Mouse (Mus musculus): ENCODE results near the gene Cul7. TPM values are rescaled to one million over a fixed set of nuclear protein-coding genes. Genes with fewer than 3 reads are reported as not detected.

Cul7 gene
- polyA plus RNA-seq, 1 experiment from 2014 or later, result 41.1 TPM

DNA sequence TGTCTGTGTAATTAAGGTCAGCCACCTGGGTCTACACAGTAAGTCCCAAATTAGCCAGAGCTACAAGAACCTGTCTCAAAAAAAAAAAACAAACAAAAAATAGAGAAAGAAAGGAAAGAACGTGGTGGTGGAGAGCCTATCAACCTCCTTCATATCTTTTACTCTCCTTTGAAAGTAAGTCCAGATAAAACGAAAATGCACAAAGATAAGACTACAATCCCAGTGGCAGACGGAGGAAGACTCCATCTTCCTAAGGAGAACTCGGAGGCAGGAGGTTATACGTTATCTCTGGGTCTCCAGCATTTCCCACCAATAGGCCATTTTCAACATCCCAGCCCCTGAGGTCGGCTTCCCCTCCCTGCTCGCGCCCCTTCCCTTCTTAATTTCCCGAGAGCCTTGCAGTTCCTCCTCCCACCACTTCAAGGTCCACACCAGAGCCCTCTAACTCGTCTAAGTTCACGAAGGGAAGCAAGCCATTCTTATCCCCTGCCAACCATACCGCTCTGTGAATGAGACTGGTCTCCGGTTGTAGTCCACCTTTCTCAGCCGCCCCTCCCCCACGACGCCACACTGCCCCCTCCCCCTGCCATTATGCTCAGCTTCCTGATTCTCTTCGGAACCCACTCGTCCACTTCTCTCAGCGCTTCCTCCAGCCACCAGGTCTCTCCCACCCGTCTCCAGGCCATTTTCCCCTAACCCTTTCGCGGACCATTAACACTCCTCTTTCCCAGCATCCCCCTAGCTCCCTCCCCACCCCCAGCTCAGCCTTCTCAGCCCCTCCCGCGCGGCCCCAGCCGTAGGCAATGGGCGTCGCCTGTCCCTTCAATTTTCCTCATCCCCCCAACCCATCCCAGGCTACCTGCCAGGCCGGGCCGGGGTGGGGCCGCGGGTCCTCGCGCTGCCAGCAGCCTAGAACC lies 30.0 kb downstream of the Cul7 start:
- under 1% methylated on average over 34 of the region's 34 CpGs for WGBS
- H3K4me3 ChIP-seq (replicated peaks), result peak overlapping the region; percentile 89
- peak overlapping the region; percentile 76 for H3K9ac ChIP-seq
- no peak; the same call in none of the 2 replicates for ATAC-seq
- H3K4me2 ChIP-seq (replicated peaks), result peak overlapping the region; percentile 71
- H3K36me3 ChIP-seq, result peaks cover 42% of the 10 kb centered on the region
- no peaks in the 10 kb centered on the region for H3K9me3 ChIP-seq
- H3K27me3 ChIP-seq (replicated peaks), result no peaks in the 10 kb centered on the region
- peaks cover 25% of the 10 kb centered on the region for H3K4me1 ChIP-seq (replicated peaks)
- peak overlapping the region; percentile 93 for H3K27ac ChIP-seq

DNA sequence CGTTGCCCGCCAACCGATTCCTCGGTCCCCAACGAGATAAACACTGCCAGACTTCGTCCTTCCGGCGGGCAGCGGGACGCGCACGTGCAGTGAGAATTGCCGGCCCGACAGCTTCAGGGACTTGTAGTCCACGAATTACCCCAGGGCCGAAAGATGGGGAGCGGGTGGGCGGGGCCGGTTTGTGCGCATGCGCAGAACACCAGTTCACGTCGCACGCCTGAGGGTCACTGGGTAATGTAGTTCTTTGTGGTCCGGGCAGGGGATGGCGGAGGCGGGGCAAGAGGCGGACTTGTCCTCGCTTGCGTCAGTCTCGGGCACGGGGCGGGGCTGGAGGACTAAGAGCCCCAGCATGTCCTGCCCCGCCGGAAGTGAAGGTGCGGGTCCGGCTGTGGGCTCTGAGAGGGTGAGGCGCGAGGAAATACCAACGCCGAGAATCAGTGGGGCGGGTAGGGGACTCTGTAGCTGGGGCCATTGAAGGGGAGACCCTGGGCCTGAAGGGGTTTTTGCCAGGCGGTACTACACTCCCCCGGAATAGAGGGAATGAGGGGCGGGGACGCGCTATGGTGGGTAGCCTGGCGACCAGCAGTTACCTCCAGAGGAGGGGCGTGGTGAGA lies 30.7 kb downstream of the Cul7 start, which contains the start of gene Klhdc3:
Klhdc3 (minus strand) TSS at position 155 of the 614 bp plus-strand sequence.
- no peaks in the 10 kb centered on the region for H3K9me3 ChIP-seq
- peaks cover 23% of the 10 kb centered on the region for H3K4me1 ChIP-seq (replicated peaks)
- peak; percentile 99 for ATAC-seq
- under 1% methylated on average over 49 of the region's 49 CpGs for WGBS
- peak within 1 kb of the TSS; percentile 92 for H3K4me2 ChIP-seq (replicated peaks)
- H3K4me3 ChIP-seq (replicated peaks), result peak within 1 kb of the TSS; percentile 89
- H3K27ac ChIP-seq, result peak within 1 kb of the TSS; percentile 93
- peaks cover 47% of the 10 kb centered on the region for H3K36me3 ChIP-seq
- H3K9ac ChIP-seq, result peak within 1 kb of the TSS; percentile 76
- H3K27me3 ChIP-seq (replicated peaks), result no peaks in the 10 kb centered on the region

GRCm38 (mm10) chr17:46681466-46682118 lies 31.5 kb downstream of the Cul7 start:
- Histone ChIP-seq H3K36me3 (peaks cover 46% of the 10 kb centered on the region), H3K9ac (peak overlapping the region; percentile 58), H3K4me1 (replicated peaks) (peaks cover 23% of the 10 kb centered on the region), H3K27ac (peak overlapping the region; percentile 54; the same call in 1 of the 2 replicates), H3K4me3 (replicated peaks) (peak overlapping the region; percentile 89), H3K4me2 (replicated peaks) (peak overlapping the region; percentile 92), H3K27me3 (replicated peaks) (no peaks in the 10 kb centered on the region), H3K9me3 (no peaks in the 10 kb centered on the region)
- no peak for ATAC-seq
- WGBS, result 23% methylated on average over 12 of the region's 12 CpGs

DNA sequence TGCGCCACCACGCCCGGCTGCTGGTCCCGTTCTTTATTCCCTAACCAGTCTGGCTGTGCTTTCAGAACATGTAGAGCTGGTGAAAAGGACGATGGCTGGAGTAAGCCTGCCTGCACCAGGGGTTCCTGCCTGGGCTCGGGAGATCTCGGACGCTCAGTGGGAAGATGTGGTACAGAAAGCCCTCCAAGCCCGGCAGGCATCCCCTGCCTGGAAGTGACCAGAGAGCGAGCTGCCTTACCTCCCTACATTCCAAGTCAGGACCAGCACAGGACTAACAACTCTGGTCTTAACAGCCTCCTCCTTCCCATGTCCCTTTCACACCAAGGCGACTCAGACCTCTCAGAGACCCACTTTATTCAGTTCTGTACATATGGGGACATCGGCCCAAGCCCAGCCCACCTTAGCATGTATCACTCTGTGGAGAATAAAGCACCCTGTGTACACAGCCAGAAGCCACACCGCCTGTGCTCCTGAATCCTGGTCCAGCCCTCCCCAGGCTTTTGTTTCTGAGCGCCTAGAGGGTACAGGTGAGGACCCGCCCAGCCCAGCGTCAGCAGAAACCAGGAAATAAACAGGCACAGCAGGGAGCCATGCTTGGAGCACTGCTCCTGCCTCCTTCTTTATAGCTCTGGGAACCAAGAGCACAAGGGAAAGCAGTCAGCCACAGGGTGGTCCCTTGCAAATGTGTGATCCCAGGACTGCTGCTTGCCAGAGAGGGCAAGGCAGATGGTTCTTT lies 32.7 kb downstream of the Cul7 start:
- Histone ChIP-seq H3K4me2 (replicated peaks) (no peak overlapping the region), H3K36me3 (peaks cover 48% of the 10 kb centered on the region)
- ATAC-seq, result no peak

DNA sequence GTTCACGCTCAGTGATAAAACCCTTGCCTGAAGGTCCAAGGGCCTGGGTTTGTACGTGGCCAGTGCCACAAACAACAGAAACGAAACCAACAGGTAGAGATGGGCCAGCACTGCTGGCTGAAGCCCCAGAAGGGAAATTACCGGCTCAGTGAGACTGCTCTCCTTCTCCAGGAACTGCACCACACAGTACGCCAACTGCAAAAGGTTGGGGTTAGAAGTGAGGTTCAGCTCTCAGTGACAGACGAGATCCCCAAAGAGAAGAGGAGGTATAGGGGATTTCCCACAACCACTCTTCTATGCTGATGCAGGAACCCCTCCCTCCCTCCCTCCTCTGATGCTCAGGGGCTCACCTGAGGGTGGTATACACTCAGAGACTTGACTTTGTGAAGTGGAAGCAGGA lies 35.8 kb downstream of the Cul7 start:
- Histone ChIP-seq H3K36me3 (peaks cover 46% of the 10 kb centered on the region), H3K4me1 (replicated peaks) (peaks cover 9% of the 10 kb centered on the region), H3K4me3 (replicated peaks) (no peak overlapping the region), H3K4me2 (replicated peaks) (no peak overlapping the region), H3K9me3 (no peaks in the 10 kb centered on the region), H3K27ac (no peak overlapping the region), H3K27me3 (replicated peaks) (no peaks in the 10 kb centered on the region), H3K9ac (no peak overlapping the region)
- WGBS, result 89% methylated on average over 6 of the region's 6 CpGs
- no peak for ATAC-seq

More for the DNA sequence above, 32.7 kb downstream of the Cul7 start:
- H3K9ac ChIP-seq, result no peak overlapping the region
- 80% methylated on average over 16 of the region's 16 CpGs for WGBS
- H3K4me1 ChIP-seq (replicated peaks), result peaks cover 23% of the 10 kb centered on the region
- no peak overlapping the region for H3K4me3 ChIP-seq (replicated peaks)
- no peak overlapping the region for H3K27ac ChIP-seq
- no peaks in the 10 kb centered on the region for H3K9me3 ChIP-seq
- no peaks in the 10 kb centered on the region for H3K27me3 ChIP-seq (replicated peaks)

DNA sequence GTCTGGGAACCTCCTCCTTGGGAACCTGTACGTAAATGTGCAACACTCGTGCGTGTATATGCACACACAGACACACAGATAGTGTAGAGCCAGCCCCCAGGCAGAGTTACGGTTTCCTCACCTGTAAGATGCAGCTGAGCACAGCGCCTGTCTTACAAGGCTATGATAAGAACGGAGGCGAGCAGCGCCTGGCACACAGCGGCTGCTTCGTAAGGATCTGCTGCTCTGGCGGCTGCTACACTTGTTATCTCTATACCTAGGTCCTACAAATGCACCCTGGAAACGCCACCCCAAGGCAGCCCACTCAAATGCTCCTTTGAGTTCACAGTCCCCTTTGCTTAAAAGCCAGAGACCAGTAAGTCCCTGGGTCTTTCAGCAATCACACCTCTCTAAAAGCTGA lies 40.5 kb downstream of the Cul7 start:
- H3K27ac ChIP-seq, result no peak overlapping the region
- 90% methylated on average over 12 of the region's 12 CpGs for WGBS
- H3K9ac ChIP-seq, result no peak overlapping the region
- no peak overlapping the region for H3K4me2 ChIP-seq (replicated peaks)
- no peak for ATAC-seq
- no peaks in the 10 kb centered on the region for H3K4me1 ChIP-seq (replicated peaks)
- no peaks in the 10 kb centered on the region for H3K9me3 ChIP-seq
- peaks cover 20% of the 10 kb centered on the region for H3K36me3 ChIP-seq
- H3K4me3 ChIP-seq (replicated peaks), result no peak overlapping the region
- H3K27me3 ChIP-seq (replicated peaks), result no peaks in the 10 kb centered on the region

- H3K4me1 ChIP-seq (replicated peaks), result no peaks in the 10 kb centered on the region
- no peak for ATAC-seq
- WGBS, result 74% methylated on average over 2 of the region's 2 CpGs
- H3K27ac ChIP-seq, result no peak overlapping the region
- H3K4me3 ChIP-seq (replicated peaks), result no peak overlapping the region
- no peaks in the 10 kb centered on the region for H3K9me3 ChIP-seq
- no peak overlapping the region for H3K9ac ChIP-seq
- H3K36me3 ChIP-seq, result peaks cover 14% of the 10 kb centered on the region
- H3K27me3 ChIP-seq (replicated peaks), result no peaks in the 10 kb centered on the region
- H3K4me2 ChIP-seq (replicated peaks), result no peak overlapping the region
Measured at GRCm38 (mm10) chr17:46691390-46691789, 41.3 kb downstream of the Cul7 start.

GRCm38 (mm10) chr17:46694517-46695063 lies 44.5 kb downstream of the Cul7 start:
- Histone ChIP-seq H3K27me3 (replicated peaks) (no peaks in the 10 kb centered on the region), H3K9ac (no peak overlapping the region), H3K36me3 (peaks cover 3% of the 10 kb centered on the region; the same call in 1 of the 2 replicates), H3K4me2 (replicated peaks) (no peak overlapping the region), H3K4me1 (replicated peaks) (0 out of 2 replicates have a peak, but pooled peaks cover 2% of the 10 kb centered on the region), H3K27ac (no peak overlapping the region), H3K9me3 (no peaks in the 10 kb centered on the region), H3K4me3 (replicated peaks) (no peak overlapping the region)
- no peak for ATAC-seq
- 85% methylated on average over 1 of the region's 1 CpGs for WGBS

- no peak for ATAC-seq
- no peak overlapping the region for H3K4me3 ChIP-seq (replicated peaks)
- peaks cover 29% of the 10 kb centered on the region for H3K4me1 ChIP-seq (replicated peaks)
- H3K4me2 ChIP-seq (replicated peaks), result no peak overlapping the region
- peaks cover 5% of the 10 kb centered on the region; the same call in 1 of the 2 replicates for H3K36me3 ChIP-seq
- no peaks in the 10 kb centered on the region for H3K9me3 ChIP-seq
- H3K27me3 ChIP-seq (replicated peaks), result no peaks in the 10 kb centered on the region
- H3K9ac ChIP-seq, result no peak overlapping the region
- WGBS, result 84% methylated on average over 6 of the region's 6 CpGs
- no peak overlapping the region for H3K27ac ChIP-seq
Measured at GRCm38 (mm10) chr17:46698515-46698914, 48.4 kb downstream of the Cul7 start.

- Histone ChIP-seq H3K27me3 (replicated peaks) (no peaks in the 10 kb centered on the region), H3K27ac (no peak overlapping the region), H3K9me3 (no peaks in the 10 kb centered on the region), H3K36me3 (peaks cover 5% of the 10 kb centered on the region; the same call in 1 of the 2 replicates), H3K9ac (no peak overlapping the region), H3K4me2 (replicated peaks) (no peak overlapping the region), H3K4me1 (replicated peaks) (peaks cover 34% of the 10 kb centered on the region), H3K4me3 (replicated peaks) (no peak overlapping the region)
- ATAC-seq, result peak; percentile 58; the same call in 1 of the 2 replicates
- WGBS, result 43% methylated on average over 5 of the region's 5 CpGs
Measured at GRCm38 (mm10) chr17:46699245-46699644, 49.1 kb downstream of the Cul7 start.

DNA sequence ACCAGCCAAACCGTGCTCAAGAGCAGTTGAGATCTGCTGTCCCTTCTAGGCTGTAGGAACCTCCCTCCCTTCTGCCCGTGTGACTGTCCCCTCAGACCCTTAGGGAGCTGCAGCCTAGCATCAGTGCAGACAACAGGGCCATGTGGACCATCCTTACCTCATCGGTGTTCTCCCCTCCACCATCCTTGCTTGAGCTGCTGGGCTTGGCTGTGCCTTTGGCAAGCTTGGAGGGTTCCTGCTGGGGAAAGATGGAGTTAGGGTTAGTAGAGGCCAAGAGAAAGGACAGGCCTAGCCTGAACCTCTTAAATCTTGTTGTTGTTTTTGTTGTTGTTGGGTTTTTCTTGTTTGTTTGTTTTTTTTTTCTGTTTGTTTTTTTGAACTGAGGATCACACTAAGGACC lies 49.8 kb downstream of the Cul7 start:
- peaks cover 5% of the 10 kb centered on the region; the same call in 1 of the 2 replicates for H3K36me3 ChIP-seq
- H3K4me1 ChIP-seq (replicated peaks), result peaks cover 34% of the 10 kb centered on the region
- no peak overlapping the region for H3K9ac ChIP-seq
- H3K27ac ChIP-seq, result no peak overlapping the region
- H3K9me3 ChIP-seq, result no peaks in the 10 kb centered on the region
- no peaks in the 10 kb centered on the region for H3K27me3 ChIP-seq (replicated peaks)
- H3K4me2 ChIP-seq (replicated peaks), result no peak overlapping the region
- no peak for ATAC-seq
- H3K4me3 ChIP-seq (replicated peaks), result no peak overlapping the region
- WGBS, result 80% methylated on average over 3 of the region's 3 CpGs
